Comparison of ENCODE assay signal across 8 mouse cellular contexts in the genomic region with DNA sequence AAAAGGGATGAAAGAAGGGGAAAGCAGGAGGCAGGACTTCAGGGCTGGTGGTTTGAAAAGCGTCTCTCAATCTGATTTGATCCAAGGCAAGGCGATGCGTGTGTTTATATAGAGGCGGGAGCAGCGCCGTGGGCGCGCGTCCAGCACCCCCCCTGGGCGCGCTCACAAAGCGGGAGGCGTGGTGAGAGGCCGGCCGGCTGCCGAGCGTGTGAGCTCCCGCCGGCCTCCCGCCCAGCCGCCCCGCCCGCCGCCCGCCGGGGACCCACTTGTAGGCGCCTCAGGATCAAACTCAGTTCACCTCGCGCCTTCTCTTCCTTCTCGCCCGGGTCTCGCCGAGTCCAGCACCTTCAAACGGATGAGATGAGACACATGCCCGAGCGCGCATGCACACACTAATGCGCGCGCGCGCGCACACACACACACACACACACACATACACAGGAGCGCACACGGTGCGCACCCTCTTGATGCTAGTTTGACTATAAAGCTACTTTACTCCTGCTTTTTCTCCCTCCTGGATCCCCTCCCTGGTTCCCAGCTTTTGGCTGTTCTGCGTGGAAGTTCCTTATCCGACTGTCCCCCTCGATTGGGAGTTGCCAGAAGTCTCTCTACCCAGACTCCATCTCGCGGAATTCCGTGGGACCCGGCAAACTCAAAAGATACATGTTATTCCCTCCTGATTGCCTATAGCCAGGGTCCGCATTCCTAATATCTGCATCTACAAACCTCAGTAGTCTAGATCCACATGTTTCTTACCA. TPM values are rescaled to one million over a fixed set of nuclear protein-coding genes. Genes with fewer than 3 reads are reported as not detected.
DNase-seq lines count a peak whose midpoint lies in the region; ATAC-seq and TF ChIP-seq lines count a peak whose summit lies in the region.

No protein-coding gene starts in this region.

- 0 out of 2 replicates have a peak, but pooled peaks have one; percentile 8 for ATAC-seq in embryonic facial prominence, embryonic 13.5 days (ENCODE audit: insufficient number of reproducible peaks, insufficient read depth, low FRiP score, low TSS enrichment, low read depth)
- peak; percentile 7; the same call in 1 of the 2 replicates for ATAC-seq in limb, embryonic 13.5 days (ENCODE audit: low FRiP score, low read depth)
- ATAC-seq in midbrain, embryonic 16.5 days, result no peak
- ATAC-seq in megakaryocyte progenitor cell, adult 5-6 weeks (replicated peaks; ENCODE audit: poor library complexity), result no peak

- DNase-seq in 3T3-L1 (ENCODE audit: low read depth, low spot score) (peak; percentile 56), CH12.LX (ENCODE audit: extremely low read depth) (no peak)
- peak; percentile 72 for DNase-seq in hindbrain, embryonic 10.5 days (ENCODE audit: low spot score)
- DNase-seq in ovary, adult 18-20 months (ENCODE audit: low spot score), result no peak

- H3K9me3 ChIP-seq in CH12.LX (replicated peaks; ENCODE audit: low read length), result peaks cover 25% of the 10 kb centered on the region
- H3K9me3 ChIP-seq in embryonic facial prominence, embryonic 13.5 days, result no peaks in the 10 kb centered on the region
- H3K9me3 ChIP-seq in hindbrain, embryonic 10.5 days, result no peaks in the 10 kb centered on the region
- H3K9me3 ChIP-seq in limb, embryonic 13.5 days, result no peaks in the 10 kb centered on the region
- H3K9me3 ChIP-seq in midbrain, embryonic 16.5 days (replicated peaks; ENCODE audit: control insufficient read depth, low read length, poor library complexity, severe bottlenecking), result no peaks in the 10 kb centered on the region

- no peak overlapping the region for H3K4me3 ChIP-seq in CH12.LX (replicated peaks in 1 of 3; ENCODE audit: low read depth in 2 of 3, low read length in 2 of 3, poor library complexity in 1 of 3)
- peak overlapping the region; percentile 72 for H3K4me3 ChIP-seq in embryonic facial prominence, embryonic 13.5 days
- peak overlapping the region; percentile 70 for H3K4me3 ChIP-seq in hindbrain, embryonic 10.5 days
- H3K4me3 ChIP-seq in limb, embryonic 13.5 days, result peak overlapping the region; percentile 73
- H3K4me3 ChIP-seq in midbrain, embryonic 16.5 days (ENCODE audit: low read depth, low read length), result peak overlapping the region; percentile 47

- TF ChIP-seq CTCF in CH12.LX (conservative IDR thresholded peaks at IDR 0.05 in 1 of 2, IDR thresholded peaks at IDR 0.05 in 1 of 2; ENCODE audit: low read depth in 2 of 2, low read length in 2 of 2), result no peak

- TF ChIP-seq RAD21 in CH12.LX (IDR thresholded peaks at IDR 0.05; ENCODE audit: low read depth, low read length), result no peak

- H3K4me2 ChIP-seq in CH12.LX (ENCODE audit: insufficient read depth, low read depth, poor library complexity, severe bottlenecking), result peak overlapping the region; percentile 74
- peak overlapping the region; percentile 86 for H3K4me2 ChIP-seq in embryonic facial prominence, embryonic 13.5 days
- peak overlapping the region; percentile 98 for H3K4me2 ChIP-seq in limb, embryonic 13.5 days (replicated peaks)
- H3K4me2 ChIP-seq in midbrain, embryonic 16.5 days (ENCODE audit: low read length), result peak overlapping the region; percentile 87

- no peak overlapping the region for H3K27ac ChIP-seq in CH12.LX (ENCODE audit: insufficient read depth, low read depth)
- peak overlapping the region; percentile 95 for H3K27ac ChIP-seq in embryonic facial prominence, embryonic 13.5 days
- peak overlapping the region; percentile 90 for H3K27ac ChIP-seq in hindbrain, embryonic 10.5 days
- H3K27ac ChIP-seq in limb, embryonic 13.5 days, result peak overlapping the region; percentile 95; the same call in 1 of the 2 replicates
- no peak overlapping the region for H3K27ac ChIP-seq in midbrain, embryonic 16.5 days (ENCODE audit: low read length)

- H3K4me1 ChIP-seq in CH12.LX (ENCODE audit: control insufficient read depth in 1 of 2, insufficient read depth in 2 of 2), result peaks cover 0 to 21% of the 10 kb centered on the region in 2 experiments; a peak in 3 of 4 replicates
- H3K4me1 ChIP-seq in embryonic facial prominence, embryonic 13.5 days, result peaks cover 46% of the 10 kb centered on the region
- peaks cover 96% of the 10 kb centered on the region for H3K4me1 ChIP-seq in hindbrain, embryonic 10.5 days (replicated peaks)
- peaks cover 44% of the 10 kb centered on the region for H3K4me1 ChIP-seq in limb, embryonic 13.5 days
- peaks cover 55% of the 10 kb centered on the region for H3K4me1 ChIP-seq in midbrain, embryonic 16.5 days (ENCODE audit: control insufficient read depth, insufficient read depth, low read length)

- no peak overlapping the region for H3K9ac ChIP-seq in CH12.LX (ENCODE audit: insufficient read depth, low read depth)
- peak overlapping the region; percentile 95 for H3K9ac ChIP-seq in embryonic facial prominence, embryonic 13.5 days
- peak overlapping the region; percentile 88 for H3K9ac ChIP-seq in limb, embryonic 13.5 days
- H3K9ac ChIP-seq in midbrain, embryonic 16.5 days (ENCODE audit: low read depth, low read length), result peak overlapping the region; percentile 47

- TF ChIP-seq POLR2A in CH12.LX (IDR thresholded peaks at IDR 0.05; ENCODE audit: low read depth, low read length), result no peak

- H3K36me3 ChIP-seq in CH12.LX (replicated peaks in 1 of 2; ENCODE audit: control insufficient read depth in 1 of 2, insufficient read depth in 1 of 2, low read length in 1 of 2), result no peaks in the 10 kb centered on the region
- peaks cover under 1% of the 10 kb centered on the region; the same call in 1 of the 2 replicates for H3K36me3 ChIP-seq in embryonic facial prominence, embryonic 13.5 days
- H3K36me3 ChIP-seq in hindbrain, embryonic 10.5 days, result peaks cover 2% of the 10 kb centered on the region; the same call in 1 of the 2 replicates
- no peaks in the 10 kb centered on the region for H3K36me3 ChIP-seq in limb, embryonic 13.5 days
- H3K36me3 ChIP-seq in midbrain, embryonic 16.5 days (ENCODE audit: control insufficient read depth, insufficient read depth, low read length), result no peaks in the 10 kb centered on the region

- in situ Hi-C loops in CH12.LX (cut with MboI; ENCODE audit: low pct_ligation_motif_present, low pct_unique_long_range_greater_than_20kb, low sequenced_read_pairs), result loop anchor here (10.0 to 25.0 kb wide), 3 partner anchors 177 to 494 kb away; no protein-coding TSS in a partner anchor

- no peaks in the 10 kb centered on the region for H3K79me2 ChIP-seq in CH12.LX (replicated peaks; ENCODE audit: control insufficient read depth, extremely low read depth, insufficient read depth, poor library complexity, severe bottlenecking)

- dilution Hi-C loops in CH12.LX (cut with MboI; ENCODE audit: extremely low pct_ligation_motif_present, extremely low pct_unique_long_range_greater_than_20kb, low sequenced_read_pairs), result no loop called here

- WGBS in embryonic facial prominence, embryonic 13.5 days, result under 1% methylated on average over 53 of the region's 54 CpGs
- WGBS in hindbrain, embryonic 10.5 days, result under 1% methylated on average over 54 of the region's 54 CpGs
- under 1% methylated on average over 45 of the region's 54 CpGs for WGBS in limb, embryonic 13.5 days
- under 1% methylated on average over 49 of the region's 54 CpGs for WGBS in midbrain, embryonic 16.5 days

- TF ChIP-seq EP300 in CH12.LX (IDR thresholded peaks at IDR 0.05; ENCODE audit: low read length), result no peak

- H3K27me3 ChIP-seq in CH12.LX (replicated peaks), result peaks cover 78% of the 10 kb centered on the region
- H3K27me3 ChIP-seq in embryonic facial prominence, embryonic 13.5 days, result peaks cover 46% of the 10 kb centered on the region
- H3K27me3 ChIP-seq in hindbrain, embryonic 10.5 days (ENCODE audit: insufficient read depth, poor library complexity, severe bottlenecking), result peaks cover 89% of the 10 kb centered on the region
- H3K27me3 ChIP-seq in limb, embryonic 13.5 days, result peaks cover 20% of the 10 kb centered on the region
- peaks cover 23% of the 10 kb centered on the region for H3K27me3 ChIP-seq in midbrain, embryonic 16.5 days (ENCODE audit: control insufficient read depth, insufficient read depth, low read depth, low read length)

TF ChIP-seq in CH12.LX, 34 proteins besides CTCF, POLR2A, EP300 and RAD21:
- TF ChIP-seq PAX5 (IDR thresholded peaks at IDR 0.05; ENCODE audit: low read length) (no peak), NRF1 (IDR thresholded peaks at IDR 0.05; ENCODE audit: low read depth, low read length) (peak; percentile 33; the same call in 1 of the 2 replicates)

RNA-seq across cellular contexts. Expression of a gene that starts 4.6 kb away (rescaled TPM):
- total RNA-seq in CH12.LX (2012; rRNA removed) (not detected in 2 replicates), CH12.LX (2014; rRNA removed) (not detected in 2 replicates)
- not detected in 2 replicates for polyA plus RNA-seq in CH12.LX (2012; ENCODE audit: insufficient read length, low read depth)
- 38.0 and 38.9 TPM in 2 replicates for polyA plus RNA-seq in embryonic facial prominence, embryonic 13.5 days (2015; fragmentation: Nextera tagmentation; extraction: Ambion mirVana)
- polyA plus RNA-seq in hindbrain, embryonic 10.5 days (2016; fragmentation: Nextera tagmentation; extraction: Ambion mirVana), result 21.1 and 26.2 TPM in 2 replicates
- polyA plus RNA-seq in limb, embryonic 13.5 days (2015; fragmentation: Nextera tagmentation; extraction: Ambion mirVana), result 20.0 and 20.5 TPM in 2 replicates
- 8.8 and 10.2 TPM in 2 replicates for polyA plus RNA-seq in midbrain, embryonic 16.5 days (2015; fragmentation: Nextera tagmentation; extraction: Ambion mirVana)
- total RNA-seq in megakaryocyte progenitor cell, adult 5-6 weeks (2015), result not detected in 2 replicates
- total RNA-seq in megakaryocyte progenitor cell, adult 5-6 weeks (2017), result not detected in 2 replicates

Comparison
In these comparisons a context has a peak if more than half of its experiments do, and no peak if none do; other contexts are left out.
1. DNase-seq: peak in 3T3-L1 (single experiment) and hindbrain, embryonic 10.5 days (single experiment); none in CH12.LX (single experiment) and ovary, adult 18-20 months (single experiment).
2. H3K27ac ChIP-seq: peak in embryonic facial prominence, embryonic 13.5 days (single experiment), hindbrain, embryonic 10.5 days (single experiment) and limb, embryonic 13.5 days (single experiment); none in CH12.LX (single experiment) and midbrain, embryonic 16.5 days (single experiment).
3. H3K4me3 ChIP-seq: peak in embryonic facial prominence, embryonic 13.5 days (single experiment), hindbrain, embryonic 10.5 days (single experiment), limb, embryonic 13.5 days (single experiment) and midbrain, embryonic 16.5 days (single experiment); none in CH12.LX (0 of 3).
4. ATAC-seq: peak in embryonic facial prominence, embryonic 13.5 days (single experiment) and limb, embryonic 13.5 days (single experiment); none in midbrain, embryonic 16.5 days (single experiment) and megakaryocyte progenitor cell, adult 5-6 weeks (single experiment).
5. Peak in every context shown above with its lines, with median percentiles within 50 percentile points of each other: H3K4me2 ChIP-seq.